Mouse (Mus musculus): ENCODE measurements at regions not wholly inside any gene's neighbourhood (a gene's known extent, or its start where the extent isn't known, plus 50 kb on each side); places are given as distances from the start of the nearest gene placed in this dataset.

GRCm38 (mm10) chr10:117940441-117941265 is 94.8 kb upstream of the Rap1b start:
- DNase-seq (ENCODE audit: low spot score): peak; percentile 29

GRCm38 (mm10) chr10:117941266-117941651 is 95.4 kb upstream of the Rap1b start:
- DNase-seq (ENCODE audit: low spot score): no peak

GRCm38 (mm10) chr10:117943702-117944307 is 98.0 kb upstream of the Rap1b start:
- no peak for DNase-seq (ENCODE audit: low spot score)

- no peak for DNase-seq (ENCODE audit: low spot score)
Observed at GRCm38 (mm10) chr10:117947191-117947590, 101.4 kb upstream of the Rap1b start.

GRCm38 (mm10) chr10:117947911-117948310 is 102.1 kb upstream of the Rap1b start:
- DNase-seq (ENCODE audit: low spot score): no peak

- DNase-seq (ENCODE audit: low spot score): no peak
Observed at GRCm38 (mm10) chr10:117952116-117953025, 106.5 kb upstream of the Rap1b start.

- no peak for DNase-seq (ENCODE audit: low spot score)
Observed at GRCm38 (mm10) chr10:117953026-117953711, 107.3 kb upstream of the Rap1b start.

- no peak for DNase-seq (ENCODE audit: low spot score)
Observed at GRCm38 (mm10) chr10:117956174-117956950, 110.5 kb upstream of the Rap1b start.

- DNase-seq (ENCODE audit: low spot score): no peak
Observed at GRCm38 (mm10) chr10:117974706-117975105, 128.9 kb upstream of the Rap1b start.

GRCm38 (mm10) chr10:117975467-117975866 is 129.6 kb upstream of the Rap1b start:
- no peak for DNase-seq (ENCODE audit: low spot score)

- DNase-seq (ENCODE audit: low spot score): no peak
Observed at GRCm38 (mm10) chr10:117979091-117979490, 133.3 kb upstream of the Rap1b start.

- no peak for DNase-seq (ENCODE audit: low spot score)
Observed at GRCm38 (mm10) chr10:117982611-117983210, 136.9 kb upstream of the Rap1b start.

- no peak for DNase-seq (ENCODE audit: low spot score)
Observed at GRCm38 (mm10) chr10:117983271-117983670, 137.4 kb upstream of the Rap1b start.

GRCm38 (mm10) chr10:117984784-117985602 is 139.2 kb upstream of the Rap1b start:
- no peak for DNase-seq (ENCODE audit: low spot score)

- no peak for DNase-seq (ENCODE audit: low spot score)
Observed at GRCm38 (mm10) chr10:117987620-117988019, 141.8 kb upstream of the Rap1b start.

- no peak for DNase-seq (ENCODE audit: low spot score)
Observed at GRCm38 (mm10) chr10:117988076-117988475, 142.2 kb upstream of the Rap1b start.

GRCm38 (mm10) chr10:117991176-117991575 is 145.3 kb upstream of the Rap1b start:
- DNase-seq (ENCODE audit: low spot score): no peak

- DNase-seq (ENCODE audit: low spot score): no peak
Observed at GRCm38 (mm10) chr10:117992317-117992716, 146.5 kb upstream of the Rap1b start.

- DNase-seq (ENCODE audit: low spot score): no peak
Observed at GRCm38 (mm10) chr10:117993809-117994208, 147.8 kb upstream of the Mdm1 start.

- peak; percentile 63 for DNase-seq (ENCODE audit: low spot score)
Observed at GRCm38 (mm10) chr10:117994768-117995167, 146.8 kb upstream of the Mdm1 start.
